Mouse (Mus musculus) spleen, postnatal 14 days (tissue): ENCODE results near the gene Col4a3.

ENCODE experiments used
- DNase-seq, 2 experiments: peaks; one replicate each; pipeline ENCODE4 v3.0.0; 2021 to 2022; ENCODE audit warnings: low spot score in 2 of 2

Gene Col4a3

DNA sequence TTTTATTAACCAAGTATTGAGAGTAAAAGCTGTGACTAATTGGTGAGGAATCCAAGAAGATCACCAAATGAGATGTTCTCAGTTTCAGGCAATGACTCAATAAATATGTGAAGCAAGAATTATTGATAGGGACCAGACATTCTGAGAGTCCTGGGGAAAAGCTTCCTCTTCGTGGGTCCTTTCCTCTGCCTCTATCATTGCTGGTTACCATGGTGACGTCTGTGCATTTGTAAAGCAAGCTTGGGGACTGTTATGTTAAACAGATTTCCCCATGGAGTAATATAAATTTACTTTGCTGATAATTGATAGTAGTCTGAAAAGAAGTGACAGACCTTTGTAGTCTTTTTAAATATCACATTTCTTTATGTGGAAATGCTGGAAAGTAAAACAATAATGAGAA, 76.8 kb downstream of the Col4a3 start:
- DNase-seq, result no peak

DNA sequence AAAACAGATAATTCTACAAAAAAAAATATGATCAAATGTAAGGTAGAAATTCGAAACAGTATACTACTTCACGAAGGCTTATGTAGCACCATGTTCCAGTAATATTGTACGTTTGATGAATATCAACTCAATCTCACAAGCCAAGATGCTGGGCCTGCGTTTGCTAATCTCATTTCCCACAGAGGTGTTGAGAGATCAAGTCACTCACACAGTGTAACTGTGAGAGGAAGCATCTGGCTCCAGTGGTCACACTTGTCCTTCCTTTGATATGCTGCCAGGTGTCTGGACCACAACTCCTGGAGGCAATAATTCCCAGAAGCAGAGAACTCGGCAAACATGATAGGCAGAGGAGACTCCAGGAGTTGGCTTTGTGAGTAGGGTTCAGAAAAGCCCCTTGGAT, 99.6 kb downstream of the Col4a3 start:
- DNase-seq, result no peak

DNA sequence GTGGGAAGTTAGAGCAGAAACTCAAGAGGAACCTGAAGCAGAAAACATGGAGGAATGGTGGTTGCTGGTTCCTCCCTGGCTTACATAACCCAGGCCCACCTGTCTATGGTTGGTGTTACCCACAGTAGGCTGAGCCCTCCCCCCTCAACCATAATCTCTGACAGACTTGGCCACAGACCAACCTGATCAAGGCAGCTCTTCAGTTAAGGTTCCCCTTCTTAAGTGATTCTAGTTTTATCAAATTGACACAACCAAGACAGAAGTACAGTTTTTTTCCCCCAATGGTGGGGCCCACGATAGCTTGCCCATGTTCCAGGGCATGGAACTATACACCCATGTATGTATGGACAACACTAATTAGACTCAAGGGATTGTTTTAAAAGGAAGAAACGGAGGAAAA, 100.1 kb downstream of the Col4a3 start:
- DNase-seq, result no peak

DNA sequence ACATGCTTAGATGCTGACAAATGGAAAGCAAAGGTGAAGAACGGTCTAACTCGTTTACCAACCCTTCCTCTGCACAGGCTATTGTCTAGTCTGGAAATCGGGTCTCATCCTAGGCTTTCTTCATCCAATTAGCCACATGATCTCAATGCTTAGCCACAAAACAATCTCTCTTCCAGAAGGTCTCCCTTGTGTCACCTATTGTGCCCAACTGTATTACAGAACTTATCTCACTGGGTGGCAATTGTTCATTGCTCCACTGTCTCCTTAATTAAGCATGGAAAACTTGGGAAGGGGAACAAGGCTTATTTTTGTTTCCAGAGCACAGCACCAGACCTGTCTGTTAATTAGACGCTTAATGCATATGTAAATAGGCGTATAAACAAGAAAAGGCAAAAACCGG, 101.2 kb downstream of the Col4a3 start:
- no peak for DNase-seq

DNA sequence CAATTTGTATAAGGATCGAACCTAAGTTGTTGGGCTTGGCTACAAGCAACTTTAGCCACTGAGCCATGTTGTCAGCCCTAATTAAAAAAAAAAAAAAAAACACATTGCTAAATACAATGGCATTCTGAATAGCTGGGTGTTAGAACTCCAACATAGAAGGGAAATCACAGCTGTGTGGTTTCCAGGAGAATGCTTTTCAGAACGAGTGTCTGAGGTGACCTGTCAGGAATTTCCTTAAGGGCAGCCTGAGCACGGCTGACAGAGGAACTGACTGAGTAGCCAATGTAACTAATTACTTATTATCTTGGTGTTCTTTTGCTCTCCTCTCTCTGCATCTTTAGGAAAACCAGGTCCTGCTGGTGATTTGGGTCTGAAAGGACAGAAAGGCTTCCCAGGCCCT, 109.2 kb downstream of the Col4a3 start:
- no peak for DNase-seq

DNA sequence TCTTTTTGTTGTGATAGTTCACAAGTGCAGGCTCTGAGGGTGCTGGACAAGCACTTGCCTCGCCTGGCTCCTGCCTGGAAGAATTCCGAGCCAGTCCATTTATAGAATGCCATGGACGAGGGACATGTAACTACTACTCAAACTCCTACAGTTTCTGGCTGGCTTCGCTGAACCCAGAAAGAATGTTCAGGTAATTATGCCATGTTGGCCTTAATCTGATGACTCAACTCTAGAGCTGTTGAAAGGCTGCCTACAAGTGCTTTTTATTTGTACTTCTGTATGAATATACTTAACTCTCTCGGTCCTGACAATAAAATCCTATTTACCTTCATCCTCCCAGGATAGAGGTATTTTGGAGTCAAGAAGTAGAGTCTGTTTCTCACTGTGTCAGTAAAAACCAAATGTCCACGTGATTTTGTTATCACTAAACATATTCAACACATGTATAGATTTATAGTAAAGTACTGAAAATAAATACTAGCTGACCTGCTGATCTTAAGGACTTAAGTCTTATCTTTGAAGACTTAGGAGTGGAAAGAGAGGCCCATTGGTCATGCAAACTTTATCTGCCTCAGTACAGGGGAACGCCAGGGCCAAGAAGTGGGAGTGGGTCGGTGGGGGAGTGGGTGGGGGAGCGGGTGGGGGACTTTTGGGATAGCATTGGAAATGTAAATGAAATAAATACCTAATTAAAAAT, 131.2 kb downstream of the Col4a3 start:
- no peak for DNase-seq

DNA sequence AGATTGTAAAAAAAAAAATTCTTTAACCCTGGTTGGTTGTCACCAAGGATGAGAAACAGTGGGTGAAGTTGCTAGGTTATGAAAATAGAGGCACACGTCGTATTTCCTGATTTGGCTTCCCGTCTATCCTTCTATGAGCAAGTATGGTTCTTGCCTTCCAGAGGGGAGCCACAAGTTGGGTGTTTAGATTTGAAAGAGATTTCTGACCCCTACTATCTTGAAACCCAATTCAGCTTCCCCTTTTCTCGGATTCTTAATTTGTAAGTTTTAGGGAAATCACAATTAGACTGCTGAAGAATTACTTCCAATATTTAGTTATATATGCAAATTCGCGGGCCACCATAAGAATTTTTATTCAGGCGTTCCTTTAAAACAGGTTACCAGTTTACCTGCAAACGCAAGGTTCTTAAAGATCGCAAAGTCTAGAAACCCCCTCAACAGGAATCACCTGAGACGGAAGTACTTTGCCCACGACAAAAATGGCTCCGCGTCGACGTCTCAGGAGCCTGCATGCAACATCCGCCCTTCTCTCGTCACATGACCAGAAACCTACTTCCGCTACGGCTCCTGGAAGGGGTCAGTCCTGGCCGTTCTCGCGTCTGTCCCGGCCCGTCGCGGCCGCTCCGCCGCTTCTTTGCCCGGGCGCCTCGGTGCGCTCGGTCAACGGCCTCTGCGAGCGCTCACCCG, 137.8 kb downstream of the Col4a3 start, which contains the start of gene Mff:
Gene Mff (plus strand): TSS at position 552 of the 687 bp plus-strand sequence.
- peak; percentile 82 to 87 for DNase-seq

DNA sequence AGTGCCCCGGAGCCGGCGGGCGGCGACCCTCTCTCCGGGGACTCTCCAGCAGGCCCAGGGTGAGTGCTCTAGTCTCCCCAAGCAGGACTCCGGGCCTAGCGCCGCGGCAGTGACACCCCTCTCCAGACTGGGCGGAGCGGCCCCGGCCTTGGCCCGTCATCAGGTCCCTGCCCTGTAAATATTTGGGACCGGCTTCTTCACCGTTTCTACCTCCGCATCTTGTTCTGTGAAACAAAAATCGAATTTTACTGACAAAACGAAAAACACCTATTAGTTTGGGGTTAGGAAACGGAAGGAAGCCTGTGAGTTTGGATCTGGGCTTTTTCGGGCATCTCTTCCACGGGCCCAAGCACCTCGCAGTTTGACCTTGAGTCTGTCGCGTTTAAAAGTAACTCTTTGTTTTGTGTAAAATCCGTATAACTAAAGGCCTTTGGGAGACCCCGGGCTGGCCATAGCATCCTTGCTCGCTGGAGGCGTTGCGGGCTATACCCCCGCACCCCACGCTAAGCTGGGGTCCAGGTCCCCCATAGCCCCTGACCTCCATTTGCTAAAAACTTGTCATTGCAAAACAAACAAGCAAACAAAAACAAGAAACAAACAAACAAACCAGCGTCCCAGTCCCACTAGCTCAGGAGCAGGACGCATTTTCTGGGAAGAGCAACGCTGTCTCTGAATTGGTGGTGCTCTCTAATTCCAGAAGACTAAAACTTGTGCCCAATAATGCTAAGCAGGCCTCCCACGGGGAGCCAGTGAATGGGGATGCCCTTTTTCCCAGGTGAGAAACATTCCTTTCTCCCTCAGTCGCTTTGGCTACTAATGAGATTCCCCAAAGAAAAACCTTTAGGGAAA, 138.5 kb downstream of the Col4a3 start:
- no peak for DNase-seq

DNA sequence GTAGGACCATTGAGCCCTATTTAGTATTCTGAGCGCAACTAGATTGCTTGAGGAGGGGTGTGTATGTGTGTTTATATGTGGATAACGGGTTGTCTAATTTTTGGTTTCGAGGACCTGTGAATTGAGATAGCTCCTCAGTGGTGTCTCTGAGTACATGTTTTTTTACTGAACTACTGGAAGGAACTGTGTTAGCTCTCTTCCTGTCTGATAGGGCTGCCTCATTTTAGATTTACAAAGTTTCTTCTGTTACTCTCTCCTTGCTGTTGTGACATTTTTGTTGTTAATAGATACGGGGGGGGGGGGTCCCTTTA, 139.1 kb downstream of the Col4a3 start:
- no peak for DNase-seq

DNA sequence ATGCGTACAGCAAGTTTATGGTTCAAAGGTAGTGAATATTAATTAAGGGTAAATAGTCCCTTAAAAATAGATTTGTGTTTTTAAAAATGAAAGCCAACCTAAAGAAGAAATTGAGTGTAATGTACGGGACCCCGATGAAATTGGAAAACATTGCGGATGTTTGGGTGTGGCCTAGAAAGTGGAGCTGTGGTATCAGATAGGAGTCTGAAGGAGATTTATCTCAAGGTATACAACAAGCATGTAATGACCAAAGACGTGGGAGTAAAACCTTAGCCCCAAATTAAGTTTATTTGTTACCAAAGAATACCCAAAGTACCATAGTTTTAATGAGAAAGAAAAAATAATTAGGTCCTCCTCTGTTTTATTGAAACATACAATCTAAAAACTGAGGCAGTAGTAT, 139.8 kb downstream of the Col4a3 start:
- DNase-seq, result no peak

DNA sequence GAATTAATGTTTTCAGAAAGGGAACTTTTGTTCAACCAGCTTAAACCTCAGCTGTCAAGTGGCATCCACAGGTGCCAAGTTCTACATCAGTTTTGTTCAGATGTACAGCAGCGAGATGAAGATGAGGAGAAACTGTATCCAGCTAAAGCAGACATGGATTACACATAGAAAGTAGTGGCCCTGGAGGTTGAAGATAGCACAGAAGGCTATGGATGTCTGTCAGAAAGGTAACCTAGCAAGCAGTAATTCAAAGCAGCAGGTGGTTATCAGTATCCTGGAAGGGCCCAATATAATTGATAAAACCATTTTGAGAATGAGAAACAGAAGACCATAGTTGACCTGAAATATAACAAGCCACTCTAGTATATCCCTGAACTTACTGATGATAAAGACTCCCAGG, 146.6 kb downstream of the Col4a3 start:
- DNase-seq, result no peak

DNA sequence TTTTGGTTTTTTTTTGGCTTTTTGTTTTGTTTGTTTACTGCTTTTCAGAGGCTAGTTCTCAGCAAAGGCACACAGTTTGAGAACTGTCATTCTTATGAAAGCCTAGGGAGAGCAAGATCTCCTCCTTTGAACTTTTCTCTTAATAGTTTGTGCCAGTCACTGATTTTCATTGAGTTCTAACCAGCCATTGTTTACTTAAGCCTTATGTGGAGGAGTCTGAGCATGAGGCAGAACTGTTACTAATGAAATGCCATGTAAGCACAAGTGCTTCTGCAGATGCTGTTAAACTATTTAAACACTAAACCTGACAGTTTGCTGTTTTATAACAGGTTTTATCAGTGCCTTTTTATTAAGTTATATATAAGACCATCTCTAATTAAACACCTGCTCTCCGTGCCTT, 151.3 kb downstream of the Col4a3 start:
- DNase-seq, result no peak

DNA sequence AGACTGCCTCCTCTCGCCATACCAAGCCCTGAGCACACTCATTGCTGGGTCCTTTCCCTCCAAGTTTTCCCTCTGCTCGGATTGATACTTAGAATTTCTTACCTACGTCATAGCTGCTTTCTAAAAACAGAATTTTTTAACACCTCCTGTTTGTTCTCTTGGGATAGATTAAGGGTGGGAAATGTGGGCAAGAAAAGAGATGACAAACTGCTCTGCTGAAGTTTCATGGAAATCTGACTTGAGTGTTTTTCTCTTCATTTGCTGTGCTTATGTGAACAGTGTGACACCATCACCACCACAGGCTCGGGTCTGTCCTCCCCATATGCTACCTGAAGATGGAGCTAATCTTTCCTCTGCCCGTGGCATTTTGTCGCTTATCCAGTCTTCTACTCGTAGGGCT, 154.8 kb downstream of the Col4a3 start:
- DNase-seq, result no peak

DNA sequence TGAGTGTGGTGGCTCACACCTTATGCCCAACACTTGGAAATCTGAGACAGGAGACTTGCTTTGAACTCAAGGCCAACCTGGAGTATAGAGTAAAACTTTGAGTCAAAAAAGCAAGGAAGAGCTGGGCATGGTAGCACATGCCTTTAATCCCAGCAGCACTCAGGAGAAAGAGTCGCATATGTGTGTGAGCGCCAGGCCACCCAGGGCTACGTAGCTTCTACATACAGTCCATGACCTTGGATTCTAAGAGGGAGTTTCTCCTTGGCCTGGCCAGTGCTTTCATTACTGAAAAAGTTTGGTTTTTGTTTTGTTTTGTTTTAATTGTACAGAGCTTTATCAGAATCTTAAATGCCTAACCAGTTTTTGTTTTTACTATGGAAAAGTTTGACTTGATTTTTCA, 157.2 kb downstream of the Col4a3 start:
- no peak for DNase-seq

DNA sequence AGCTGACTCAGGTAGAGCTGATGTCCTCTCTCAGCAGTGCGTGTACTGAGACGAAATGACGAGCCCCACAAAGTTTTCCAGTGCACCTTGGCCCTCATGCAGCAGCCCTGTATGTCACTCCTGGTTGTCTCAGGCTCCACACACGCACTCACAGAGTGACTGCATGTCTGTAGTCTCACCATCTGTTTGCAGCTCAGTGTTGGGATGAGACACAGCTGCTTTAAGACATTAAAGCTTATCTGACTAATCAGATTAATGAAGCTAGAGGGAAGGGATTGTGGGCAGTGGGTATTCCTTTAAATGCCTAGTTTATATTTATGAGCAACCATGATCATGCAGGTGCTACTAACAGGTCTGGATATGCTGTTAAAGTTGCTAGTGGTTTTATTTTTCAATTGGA, 159.7 kb downstream of the Col4a3 start:
- DNase-seq, result no peak

DNA sequence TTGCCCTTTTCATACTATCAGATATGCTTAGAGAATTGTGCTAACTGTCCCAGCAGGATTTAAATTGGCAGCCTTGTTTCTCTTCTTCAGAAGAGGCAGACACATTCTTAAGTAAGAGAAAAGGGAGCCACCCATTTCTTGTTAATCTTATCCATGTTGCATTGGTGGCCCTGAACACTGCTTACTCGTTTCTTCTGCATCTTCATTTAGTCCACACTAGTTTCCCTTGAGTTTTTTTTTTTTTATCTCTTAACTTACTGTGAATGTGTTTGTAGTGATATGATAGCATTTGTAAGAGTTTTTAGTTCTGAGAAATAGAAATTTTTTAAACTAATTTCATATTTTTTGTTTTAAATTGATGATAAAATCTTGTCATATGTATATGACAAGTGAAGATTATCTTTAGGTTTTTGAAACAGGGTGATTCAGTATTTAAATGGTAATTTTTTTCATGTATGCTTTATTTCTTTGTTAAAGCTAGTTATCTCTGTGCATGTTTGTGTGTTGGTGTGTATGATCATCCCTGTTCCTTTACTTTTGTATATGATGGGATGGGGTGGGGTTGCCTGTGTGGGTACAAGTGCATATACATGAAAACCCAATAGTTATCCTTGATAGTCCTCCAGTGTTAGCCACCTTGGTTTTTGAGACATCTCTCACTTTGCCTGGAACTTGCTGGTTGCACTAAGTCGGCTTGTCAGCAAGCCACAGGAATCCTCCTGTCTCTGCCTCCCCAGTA, 161.2 kb downstream of the Col4a3 start:
- no peak for DNase-seq

DNA sequence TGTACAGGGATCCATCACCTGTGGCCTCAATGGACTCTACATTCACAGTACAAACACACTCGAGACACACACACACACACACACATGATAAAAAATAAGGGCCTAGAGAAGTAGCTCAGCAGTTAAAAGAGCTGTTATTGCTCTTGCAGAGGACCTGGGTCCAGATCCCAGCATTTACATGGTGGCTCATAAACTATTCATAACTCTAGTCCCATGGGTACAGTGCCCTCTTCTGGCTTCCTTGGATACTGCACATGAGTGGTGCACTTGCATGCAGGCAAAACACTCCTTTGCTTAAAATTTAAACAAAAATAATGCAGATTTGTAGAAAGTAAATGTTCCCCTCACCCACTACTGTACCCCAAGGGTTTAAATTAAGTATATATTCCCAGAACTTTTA, 172.8 kb downstream of the Col4a3 start:
- no peak for DNase-seq

DNA sequence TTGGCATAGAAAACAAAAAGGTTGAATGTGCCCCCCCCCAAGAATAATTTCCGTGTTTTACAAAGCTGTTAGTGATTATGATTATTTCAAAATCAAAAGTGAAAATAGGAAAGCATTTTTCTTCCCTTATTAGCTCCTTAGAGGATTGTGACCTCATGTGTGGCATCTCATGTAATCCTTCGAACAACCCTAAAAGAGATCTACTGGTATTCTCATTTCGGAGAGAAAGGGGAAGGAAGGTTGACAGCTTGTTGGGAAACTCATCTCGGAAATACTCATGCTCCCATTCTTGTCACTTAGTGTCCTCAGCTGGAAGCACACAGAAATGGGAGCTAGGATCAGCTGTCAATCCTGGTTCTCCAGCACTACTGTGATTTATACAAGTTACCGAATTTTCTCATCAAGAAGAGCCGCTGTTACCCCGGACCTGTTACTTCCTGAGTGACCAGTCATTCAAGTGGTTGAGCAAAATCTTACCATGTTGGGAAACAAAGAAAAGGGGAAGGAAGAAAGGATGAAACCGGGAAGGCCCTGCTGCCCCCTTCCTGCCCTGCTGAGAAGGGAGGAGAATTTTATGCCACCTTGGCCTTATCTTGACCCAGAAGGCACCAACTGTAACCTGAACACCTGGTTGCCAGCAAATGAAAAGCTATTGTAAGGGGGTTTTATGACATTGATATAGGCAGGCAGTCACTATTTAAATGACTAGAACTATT, 174.9 kb downstream of the Col4a3 start:
- no peak for DNase-seq

DNA sequence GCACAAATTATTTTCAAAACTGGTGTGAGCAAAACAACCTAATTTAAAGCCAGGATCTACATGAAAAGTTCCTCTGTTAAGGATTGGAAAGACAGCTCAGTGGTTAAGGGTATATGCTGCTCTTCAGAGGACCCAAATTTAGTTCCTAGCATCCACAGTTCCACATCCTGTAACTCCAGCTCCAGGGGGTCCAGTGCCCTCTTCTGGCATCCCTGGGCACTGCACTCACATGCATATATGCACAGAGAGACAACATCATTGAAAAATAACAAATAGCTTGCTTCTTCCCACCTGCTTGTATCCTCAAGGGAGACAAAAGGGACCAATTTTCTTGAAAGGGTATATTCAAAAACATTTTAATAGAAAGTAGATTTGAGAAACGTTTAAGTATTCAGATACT, 175.6 kb downstream of the Col4a3 start:
- DNase-seq, result no peak

DNA sequence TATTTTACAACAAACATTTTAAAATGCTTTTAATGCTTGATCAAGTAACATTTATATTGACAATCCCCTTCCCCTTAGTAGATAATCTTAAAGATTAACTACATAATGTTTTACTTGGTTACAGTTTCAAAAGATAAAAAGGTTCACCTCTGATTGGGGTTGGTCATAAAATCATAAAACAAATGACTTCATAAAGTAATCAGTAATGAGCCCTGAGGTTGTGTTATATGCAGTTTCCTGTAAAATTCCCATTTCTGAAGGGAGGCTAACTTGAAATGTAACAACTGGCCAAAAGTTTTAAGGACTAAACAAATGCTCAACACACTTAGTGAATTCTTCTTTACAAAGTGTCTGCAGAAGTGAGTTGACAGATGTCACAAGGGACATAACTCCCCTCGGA, 179.5 kb downstream of the Col4a3 start:
- no peak for DNase-seq

DNA sequence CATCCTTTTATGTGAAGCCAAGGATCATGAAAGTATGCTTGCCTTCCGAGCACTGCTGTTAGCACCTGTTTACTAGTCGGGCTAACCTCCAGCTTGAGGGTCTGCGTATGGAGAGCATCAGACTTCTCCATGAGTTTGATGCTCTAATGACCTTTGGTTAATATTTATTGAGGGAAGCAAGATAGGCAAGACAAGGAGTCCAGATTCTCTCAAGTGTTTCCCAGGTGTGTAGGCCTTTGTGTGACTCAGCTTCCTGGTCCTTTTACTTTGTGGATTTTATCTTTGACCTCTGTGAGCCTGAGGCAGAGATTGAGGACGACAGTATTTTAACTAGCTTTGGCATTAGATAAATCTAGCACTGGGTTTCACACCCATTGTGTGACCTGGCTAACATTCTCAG, 179.9 kb downstream of the Col4a3 start:
- DNase-seq, result no peak

DNA sequence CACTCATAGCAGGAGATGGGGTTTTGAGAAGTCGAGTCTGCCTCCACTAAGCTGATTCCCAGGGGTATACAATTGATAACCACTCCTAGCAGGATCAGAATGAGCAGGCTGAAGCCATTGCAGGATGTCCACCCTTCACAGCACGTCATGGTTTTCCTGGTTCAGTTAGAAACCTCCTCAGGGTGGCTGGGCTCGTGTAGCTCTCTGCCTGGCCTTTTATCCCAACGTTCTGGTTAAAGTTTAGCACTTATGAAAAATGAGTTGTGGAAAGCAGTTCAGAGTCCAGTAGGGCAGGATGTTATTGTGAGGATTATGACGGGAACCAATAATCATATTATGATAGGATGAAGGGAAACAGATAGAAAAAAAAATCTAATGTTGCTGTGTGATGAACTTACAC, 181.5 kb downstream of the Col4a3 start, which contains the start of gene Tm4sf20:
Gene Tm4sf20 (minus strand): TSS at position 193 of the 400 bp plus-strand sequence.
- no peak for DNase-seq
